Mouse (Mus musculus) midbrain, embryonic 12.5 days (tissue): ENCODE data around the gene Amigo3. TPM values are rescaled to one million over a fixed set of nuclear protein-coding genes. Genes with fewer than 3 reads are reported as not detected.
A peak's percentile ranks its signal among the peaks of the same experiment; 100 is the strongest.

ENCODE experiments used
- ATAC-seq: fragments of 200-750 bp; cut with Nextera tagmentation; 2 replicates; pipeline ENCODE4 v1.8.0; 2017; ENCODE audit warnings: low read depth, moderate TSS enrichment, moderate library complexity; ENCODE audit not compliant: low FRiP score
- H3K27ac ChIP-seq: fragments of 300-500 bp; sonication (generic); replicated peaks from 2 replicates; pipeline ENCODE4 v1.5.1; 2016; ENCODE audit warnings: mild to moderate bottlenecking
- H3K27me3 ChIP-seq: fragments of 300-500 bp; sonication (generic); 2 replicates; pipeline ENCODE4 v1.6.1; 2016; ENCODE audit warnings: mild to moderate bottlenecking
- H3K36me3 ChIP-seq: fragments of 300-500 bp; sonication (generic); 2 replicates; pipeline ENCODE4 v1.6.1; 2016
- H3K4me1 ChIP-seq: fragments of 300-500 bp; sonication (generic); 2 replicates; pipeline ENCODE4 v1.6.1; 2016
- H3K4me2 ChIP-seq: fragments of 300-500 bp; sonication (generic); replicated peaks from 2 replicates; pipeline ENCODE4 v1.6.1; 2016; ENCODE audit warnings: mild to moderate bottlenecking, moderate library complexity
- H3K4me3 ChIP-seq: fragments of 300-500 bp; sonication (generic); 2 replicates; pipeline ENCODE4 v1.5.1; 2016; ENCODE audit warnings: mild to moderate bottlenecking
- H3K9ac ChIP-seq: fragments of 300-500 bp; sonication (generic); replicated peaks from 2 replicates; pipeline ENCODE4 v1.6.1; 2016; ENCODE audit warnings: mild to moderate bottlenecking, moderate library complexity
- H3K9me3 ChIP-seq: fragments of 300-500 bp; sonication (generic); 2 replicates; pipeline ENCODE4 v1.6.1; 2016; ENCODE audit warnings: mild to moderate bottlenecking
- WGBS: fragments of 180-500 bp; shearing (Covaris S2); methylation state at CpG from one replicate; pipeline ENCODE4 v1.1.7; 2016; 5-methylcytosine and 5-hydroxymethylcytosine counted together
- polyA plus RNA-seq: library from polyadenylated mRNA; unstranded; fragments of >200 nt; fragmentation: Nextera tagmentation; extraction: Ambion mirVana; gene quantifications from 2 replicates; pipeline ENCODE4 v1.2.1, GENCODE M21; 2016

The Amigo3 gene
- polyA plus RNA-seq, 1 experiment from 2014 or later = 3.2 TPM

- 92% methylated on average over 22 of the region's 22 CpGs for WGBS
- Histone ChIP-seq H3K36me3 (peaks cover 78% of the 10 kb centered on the region), H3K9ac (no peak overlapping the region), H3K27ac (no peak overlapping the region), H3K27me3 (no peaks in the 10 kb centered on the region), H3K9me3 (no peaks in the 10 kb centered on the region), H3K4me1 (peaks cover 11% of the 10 kb centered on the region), H3K4me3 (no peak overlapping the region), H3K4me2 (no peak overlapping the region)
- no peak for ATAC-seq
These were observed 1.5 kb downstream of the Amigo3 start for GRCm38 (mm10) chr9:108054331-108055040.

DNA sequence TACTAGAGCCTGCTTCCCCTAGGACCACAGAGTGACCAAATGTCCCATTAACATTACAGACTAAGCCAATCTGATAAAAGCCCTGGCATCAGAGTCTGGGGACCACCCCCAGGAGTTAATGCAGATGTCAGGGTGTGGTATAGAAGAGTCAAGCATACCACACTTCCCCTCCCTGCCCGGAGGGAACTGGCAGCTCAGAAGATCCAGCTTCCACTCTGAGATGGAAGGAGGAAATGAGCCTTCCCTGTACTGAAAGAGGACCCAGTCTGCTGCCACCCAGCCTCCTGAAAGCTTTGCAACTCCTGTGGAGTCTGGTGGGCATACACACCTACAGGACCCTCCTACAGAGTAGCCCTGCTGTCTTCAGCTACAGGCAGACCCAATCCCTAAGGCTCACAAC lies 2.1 kb downstream of the Amigo3 start:
- Histone ChIP-seq H3K4me1 (peaks cover 5% of the 10 kb centered on the region; the same call in 1 of the 2 replicates), H3K4me3 (no peak overlapping the region), H3K27me3 (no peaks in the 10 kb centered on the region), H3K36me3 (peaks cover 84% of the 10 kb centered on the region), H3K9me3 (no peaks in the 10 kb centered on the region), H3K27ac (no peak overlapping the region), H3K9ac (no peak overlapping the region), H3K4me2 (no peak overlapping the region)
- no peak for ATAC-seq
- WGBS = 100% methylated on average over 1 of the region's 1 CpGs

- no peaks in the 10 kb centered on the region for H3K9me3 ChIP-seq
- WGBS = 91% methylated on average over 6 of the region's 6 CpGs
- H3K36me3 ChIP-seq = peaks cover 83% of the 10 kb centered on the region
- no peak overlapping the region for H3K27ac ChIP-seq
- no peak overlapping the region for H3K4me3 ChIP-seq
- ATAC-seq = no peak
- peaks cover 5% of the 10 kb centered on the region; the same call in 1 of the 2 replicates for H3K4me1 ChIP-seq
- H3K9ac ChIP-seq = no peak overlapping the region
- no peaks in the 10 kb centered on the region for H3K27me3 ChIP-seq
- no peak overlapping the region for H3K4me2 ChIP-seq
These were observed 2.8 kb downstream of the Amigo3 start for GRCm38 (mm10) chr9:108055661-108056237.

GRCm38 (mm10) chr9:108056361-108057261 lies 3.7 kb downstream of the Amigo3 start:
- H3K9ac ChIP-seq = no peak overlapping the region
- H3K9me3 ChIP-seq = no peaks in the 10 kb centered on the region
- 81% methylated on average over 28 of the region's 28 CpGs for WGBS
- H3K4me2 ChIP-seq = no peak overlapping the region
- no peak overlapping the region for H3K4me3 ChIP-seq
- H3K36me3 ChIP-seq = peaks cover 80% of the 10 kb centered on the region
- no peak for ATAC-seq
- H3K27me3 ChIP-seq = no peaks in the 10 kb centered on the region
- peaks cover 5% of the 10 kb centered on the region; the same call in 1 of the 2 replicates for H3K4me1 ChIP-seq
- no peak overlapping the region for H3K27ac ChIP-seq

DNA sequence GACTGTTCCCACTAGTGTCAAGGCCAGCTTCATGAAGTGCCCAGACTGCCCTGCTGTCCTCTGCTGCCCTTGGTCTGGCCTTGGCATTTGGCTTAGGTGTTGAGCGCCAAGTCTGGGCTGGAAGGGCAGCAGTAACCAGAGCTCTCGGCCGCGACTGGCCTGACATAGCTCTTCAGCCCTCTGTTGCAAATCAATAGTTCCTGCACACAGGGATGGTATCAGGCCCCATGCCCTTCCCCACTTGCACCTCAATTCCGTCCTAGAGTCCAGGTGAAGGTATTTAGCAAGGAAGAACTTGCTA lies 4.3 kb downstream of the Amigo3 start:
- 93% methylated on average over 5 of the region's 5 CpGs for WGBS
- ATAC-seq = no peak

DNA sequence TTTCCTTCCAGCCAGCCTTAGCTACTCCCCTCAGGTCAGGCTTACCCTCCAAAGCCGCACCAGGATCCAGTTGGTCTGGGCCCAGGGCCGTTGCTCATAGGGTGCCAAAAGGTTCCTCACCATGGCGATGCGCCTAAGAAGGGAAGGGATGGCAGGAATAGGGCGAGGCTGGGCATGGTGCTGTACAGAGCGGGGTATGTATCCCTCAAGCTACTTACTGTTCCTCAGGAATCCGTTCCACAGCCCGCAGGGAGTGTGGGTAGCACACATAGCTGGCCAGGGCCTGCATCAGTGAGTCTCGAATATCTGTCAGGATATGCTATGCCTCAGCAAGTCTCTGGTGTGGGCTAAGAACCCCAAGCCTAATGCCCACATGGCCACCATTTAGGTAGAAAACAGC lies 5.3 kb downstream of the Amigo3 start:
- H3K4me3 ChIP-seq = no peak overlapping the region
- H3K4me2 ChIP-seq = no peak overlapping the region
- no peak overlapping the region for H3K9ac ChIP-seq
- H3K27ac ChIP-seq = no peak overlapping the region
- no peaks in the 10 kb centered on the region for H3K27me3 ChIP-seq
- H3K36me3 ChIP-seq = peaks cover 88% of the 10 kb centered on the region
- WGBS = 91% methylated on average over 9 of the region's 9 CpGs
- no peak for ATAC-seq
- H3K9me3 ChIP-seq = no peaks in the 10 kb centered on the region
- H3K4me1 ChIP-seq = peaks cover 2% of the 10 kb centered on the region; the same call in 1 of the 2 replicates

More for the DNA sequence above, 4.3 kb downstream of the Amigo3 start:
- H3K27ac ChIP-seq = no peak overlapping the region
- H3K27me3 ChIP-seq = no peaks in the 10 kb centered on the region
- H3K9ac ChIP-seq = no peak overlapping the region
- H3K4me3 ChIP-seq = no peak overlapping the region
- H3K4me2 ChIP-seq = no peak overlapping the region
- H3K4me1 ChIP-seq = peaks cover 5% of the 10 kb centered on the region; the same call in 1 of the 2 replicates
- H3K9me3 ChIP-seq = no peaks in the 10 kb centered on the region
- peaks cover 80% of the 10 kb centered on the region for H3K36me3 ChIP-seq

DNA sequence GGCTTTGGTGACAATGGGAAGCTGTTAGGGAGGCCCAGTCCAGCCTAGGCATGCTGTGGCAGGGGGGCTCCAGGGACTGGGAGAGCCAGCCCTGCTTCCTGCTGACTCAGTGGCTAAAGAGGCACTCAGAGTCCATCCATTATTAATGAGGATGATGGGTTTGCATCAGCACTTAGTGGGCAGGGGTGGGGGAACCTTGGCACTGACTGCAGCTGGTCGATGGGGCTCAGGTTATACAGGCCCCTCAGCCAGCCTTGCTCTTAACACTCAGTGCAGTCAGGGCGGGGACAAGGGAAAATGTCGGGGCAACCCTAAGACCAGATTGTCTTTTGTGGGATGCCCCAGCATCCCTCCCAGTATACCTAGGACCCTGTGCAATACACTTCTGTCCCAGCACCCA lies 9.2 kb downstream of the Amigo3 start:
- no peak overlapping the region for H3K4me3 ChIP-seq
- H3K27ac ChIP-seq = no peak overlapping the region
- no peaks in the 10 kb centered on the region for H3K4me1 ChIP-seq
- H3K36me3 ChIP-seq = peaks cover 60% of the 10 kb centered on the region
- no peak overlapping the region for H3K9ac ChIP-seq
- no peaks in the 10 kb centered on the region for H3K27me3 ChIP-seq
- H3K4me2 ChIP-seq = no peak overlapping the region
- H3K9me3 ChIP-seq = no peaks in the 10 kb centered on the region
- 85% methylated on average over 3 of the region's 3 CpGs for WGBS
- ATAC-seq = no peak

DNA sequence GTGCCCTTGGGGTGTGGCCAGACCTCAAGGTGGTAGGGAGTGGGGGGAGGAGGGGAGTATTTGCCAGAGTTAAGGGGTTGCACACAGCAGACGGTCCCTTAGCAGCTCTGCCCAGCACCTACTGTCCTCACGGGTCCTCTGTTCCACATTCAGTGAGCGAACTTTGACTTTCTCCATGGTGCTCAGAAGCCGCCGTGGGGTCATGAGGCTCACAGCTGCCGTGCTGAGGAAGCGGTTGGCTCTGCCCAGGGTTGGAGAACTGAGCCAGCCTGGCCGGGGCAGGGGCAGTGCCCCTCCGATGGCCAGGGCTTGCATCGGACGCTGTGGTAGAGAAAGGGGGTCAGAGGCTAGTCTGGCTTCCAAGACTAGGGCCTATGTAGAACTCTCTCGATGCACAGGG lies 10.4 kb downstream of the Amigo3 start:
- H3K27ac ChIP-seq = no peak overlapping the region
- H3K9me3 ChIP-seq = no peaks in the 10 kb centered on the region
- no peak overlapping the region for H3K9ac ChIP-seq
- no peaks in the 10 kb centered on the region for H3K27me3 ChIP-seq
- H3K4me3 ChIP-seq = no peak overlapping the region
- H3K36me3 ChIP-seq = peaks cover 49% of the 10 kb centered on the region
- ATAC-seq = no peak
- H3K4me1 ChIP-seq = peaks cover 3% of the 10 kb centered on the region; the same call in 1 of the 2 replicates
- no peak overlapping the region for H3K4me2 ChIP-seq
- WGBS = 89% methylated on average over 12 of the region's 12 CpGs

GRCm38 (mm10) chr9:108065491-108066011 lies 12.6 kb downstream of the Amigo3 start:
- Histone ChIP-seq H3K36me3 (peaks cover 46% of the 10 kb centered on the region; the same call in 1 of the 2 replicates), H3K9ac (no peak overlapping the region), H3K27me3 (no peaks in the 10 kb centered on the region), H3K4me3 (no peak overlapping the region), H3K27ac (no peak overlapping the region), H3K4me1 (peaks cover 3% of the 10 kb centered on the region; the same call in 1 of the 2 replicates), H3K4me2 (no peak overlapping the region), H3K9me3 (no peaks in the 10 kb centered on the region)
- ATAC-seq = peak; percentile 50; the same call in 1 of the 2 replicates
- WGBS = 48% methylated on average over 5 of the region's 5 CpGs

DNA sequence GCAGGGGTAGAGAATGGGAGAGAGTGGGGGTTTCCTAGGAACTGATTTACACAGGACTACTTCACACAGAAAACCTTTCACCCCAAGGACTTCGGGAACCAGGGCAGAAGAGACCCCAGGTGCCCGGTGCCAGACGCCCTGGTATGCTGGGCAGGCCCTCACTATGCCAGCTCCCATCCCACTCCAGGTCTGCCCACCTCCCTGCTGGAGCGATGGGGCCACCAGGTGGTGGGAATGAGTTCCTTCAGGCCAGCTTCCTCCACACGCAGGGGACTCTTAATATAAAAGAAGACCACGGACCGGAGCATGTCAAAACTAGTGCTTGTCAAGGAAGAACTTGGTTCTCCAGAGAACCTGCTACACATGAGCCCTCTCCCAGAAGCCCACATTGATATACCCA lies 14.2 kb downstream of the Amigo3 start:
- Histone ChIP-seq H3K4me3 (no peak overlapping the region), H3K4me1 (peaks cover 3% of the 10 kb centered on the region; the same call in 1 of the 2 replicates), H3K36me3 (peaks cover 46% of the 10 kb centered on the region; the same call in 1 of the 2 replicates), H3K9me3 (no peaks in the 10 kb centered on the region), H3K4me2 (no peak overlapping the region), H3K27me3 (no peaks in the 10 kb centered on the region), H3K9ac (no peak overlapping the region), H3K27ac (no peak overlapping the region)
- no peak for ATAC-seq
- WGBS = 78% methylated on average over 7 of the region's 7 CpGs

GRCm38 (mm10) chr9:108067900-108068299 lies 14.9 kb downstream of the Amigo3 start:
- Histone ChIP-seq H3K27me3 (no peaks in the 10 kb centered on the region), H3K27ac (no peak overlapping the region), H3K9me3 (no peaks in the 10 kb centered on the region), H3K36me3 (peaks cover 40% of the 10 kb centered on the region; the same call in 1 of the 2 replicates), H3K4me3 (no peak overlapping the region), H3K9ac (no peak overlapping the region), H3K4me1 (peaks cover 3% of the 10 kb centered on the region; the same call in 1 of the 2 replicates), H3K4me2 (no peak overlapping the region)
- WGBS = 22% methylated on average over 8 of the region's 8 CpGs
- peak; percentile 45; the same call in 1 of the 2 replicates for ATAC-seq
